Mouse (Mus musculus) heart, embryonic 11.5 days (tissue): Measurements from ENCODE around the gene Gm20388. TPM values are rescaled to one million over a fixed set of nuclear protein-coding genes. Genes with fewer than 3 reads are reported as not detected.
A peak's percentile ranks its signal among the peaks of the same experiment; 100 is the strongest.

Experiments used
- ATAC-seq: fragments of 200-750 bp; cut with Nextera tagmentation; replicated peaks from 2 replicates; pipeline ENCODE4 v1.8.0; 2017; ENCODE audit warnings: moderate library complexity; ENCODE audit not compliant: insufficient number of reproducible peaks, low FRiP score, low TSS enrichment
- H3K27ac ChIP-seq: fragments of 300-500 bp; sonication (generic); 2 replicates; pipeline ENCODE4 v1.5.1; 2014; ENCODE audit warnings: mild to moderate bottlenecking, low read depth, low read length
- H3K27me3 ChIP-seq: fragments of 300-500 bp; sonication (generic); 2 replicates; pipeline ENCODE4 v1.6.1; 2014; ENCODE audit warnings: mild to moderate bottlenecking, low read length, mixed read lengths; ENCODE audit not compliant: control insufficient read depth, insufficient read depth
- H3K36me3 ChIP-seq: fragments of 300-500 bp; sonication (generic); 2 replicates; pipeline ENCODE4 v1.6.1; 2014; ENCODE audit warnings: mild to moderate bottlenecking, low read length, moderate library complexity, mixed read lengths; ENCODE audit not compliant: control insufficient read depth, insufficient read depth
- H3K4me1 ChIP-seq: fragments of 300-500 bp; sonication (generic); 2 replicates; pipeline ENCODE4 v1.6.1; 2014; ENCODE audit warnings: low read length; ENCODE audit not compliant: control insufficient read depth, insufficient read depth
- H3K4me2 ChIP-seq: fragments of 300-500 bp; sonication (generic); 2 replicates; pipeline ENCODE4 v1.6.1; 2014; ENCODE audit warnings: mild to moderate bottlenecking, moderate library complexity
- H3K4me3 ChIP-seq: fragments of 300-500 bp; sonication (generic); 2 replicates; pipeline ENCODE4 v1.5.1; 2014; ENCODE audit warnings: low read depth, low read length
- H3K9ac ChIP-seq: fragments of 300-500 bp; sonication (generic); 2 replicates; pipeline ENCODE4 v1.6.1; 2014; ENCODE audit warnings: mild to moderate bottlenecking, low read depth, low read length, moderate library complexity
- H3K9me3 ChIP-seq: fragments of 300-500 bp; sonication (generic); replicated peaks from 2 replicates; pipeline ENCODE4 v1.6.1; 2016; ENCODE audit warnings: low read length; ENCODE audit not compliant: control insufficient read depth
- WGBS: fragments of 180-500 bp; shearing (Covaris S2); extraction: QIAGEN DNeasy Blood & Tissue Kit; methylation state at CpG from one replicate; pipeline ENCODE4 v1.1.7; 2014; ENCODE audit not compliant: insufficient replicate concordance; 5-methylcytosine and 5-hydroxymethylcytosine counted together
- polyA plus RNA-seq: library from polyadenylated mRNA; unstranded; fragments of >200 nt; fragmentation: Nextera tagmentation; extraction: Ambion mirVana; gene quantifications from 2 replicates; pipeline ENCODE4 v1.2.1, GENCODE M21; 2014

Gene Gm20388
- polyA plus RNA-seq, 1 experiment from 2014 or later = 6.4 TPM

- no peak for ATAC-seq
- Histone ChIP-seq H3K4me2 (no peak overlapping the region), H3K27ac (no peak overlapping the region), H3K9ac (no peak overlapping the region), H3K9me3 (no peaks in the 10 kb centered on the region), H3K27me3 (peaks cover 7% of the 10 kb centered on the region), H3K4me1 (peaks cover 37% of the 10 kb centered on the region), H3K4me3 (no peak overlapping the region), H3K36me3 (no peaks in the 10 kb centered on the region)
- 51% methylated on average over 4 of the region's 4 CpGs for WGBS
Measured at GRCm38 (mm10) chr8:120181861-120182414, 271.3 kb downstream of the Gm20388 start.

- H3K27ac ChIP-seq = no peak overlapping the region
- peaks cover 24% of the 10 kb centered on the region for H3K4me1 ChIP-seq
- H3K9me3 ChIP-seq = no peaks in the 10 kb centered on the region
- H3K27me3 ChIP-seq = no peaks in the 10 kb centered on the region
- H3K36me3 ChIP-seq = no peaks in the 10 kb centered on the region
- no peak overlapping the region for H3K9ac ChIP-seq
- no peak for ATAC-seq
- H3K4me3 ChIP-seq = no peak overlapping the region
- 23% methylated on average over 9 of the region's 9 CpGs for WGBS
- H3K4me2 ChIP-seq = no peak overlapping the region
Measured at GRCm38 (mm10) chr8:120184366-120184765, 273.7 kb downstream of the Gm20388 start.

- ATAC-seq = no peak; the same call in 1 of the 2 replicates
- H3K4me1 ChIP-seq = peaks cover 27% of the 10 kb centered on the region
- H3K27ac ChIP-seq = peak overlapping the region; percentile 46
- no peaks in the 10 kb centered on the region for H3K36me3 ChIP-seq
- no peaks in the 10 kb centered on the region for H3K9me3 ChIP-seq
- 39% methylated on average over 17 of the region's 17 CpGs for WGBS
- H3K9ac ChIP-seq = peak overlapping the region; percentile 49; the same call in 1 of the 2 replicates
- H3K4me3 ChIP-seq = no peak overlapping the region
- no peaks in the 10 kb centered on the region; the same call in 1 of the 2 replicates for H3K27me3 ChIP-seq
- peak overlapping the region; percentile 11; the same call in 1 of the 2 replicates for H3K4me2 ChIP-seq
Measured at GRCm38 (mm10) chr8:120184850-120185792, 274.5 kb downstream of the Gm20388 start.

- Histone ChIP-seq H3K36me3 (no peaks in the 10 kb centered on the region), H3K4me1 (peaks cover 32% of the 10 kb centered on the region)
Measured at GRCm38 (mm10) chr8:120186454-120186853, 275.8 kb downstream of the Gm20388 start.

GRCm38 (mm10) chr8:120188510-120188909 lies 277.9 kb downstream of the Gm20388 start:
- Histone ChIP-seq H3K9me3 (no peaks in the 10 kb centered on the region; the same call in 1 of the 2 replicates), H3K9ac (no peak overlapping the region), H3K36me3 (no peaks in the 10 kb centered on the region), H3K4me3 (no peak overlapping the region), H3K27me3 (no peaks in the 10 kb centered on the region; the same call in 1 of the 2 replicates), H3K27ac (no peak overlapping the region), H3K4me1 (peaks cover 32% of the 10 kb centered on the region), H3K4me2 (no peak overlapping the region)
- WGBS = 78% methylated on average over 6 of the region's 6 CpGs
- no peak for ATAC-seq

More at GRCm38 (mm10) chr8:120186454-120186853, 275.8 kb downstream of the Gm20388 start:
- Histone ChIP-seq H3K27me3 (no peaks in the 10 kb centered on the region; the same call in 1 of the 2 replicates), H3K27ac (no peak overlapping the region), H3K4me3 (no peak overlapping the region), H3K9me3 (no peaks in the 10 kb centered on the region), H3K4me2 (no peak overlapping the region), H3K9ac (no peak overlapping the region)
- 60% methylated on average over 8 of the region's 8 CpGs for WGBS
- ATAC-seq = no peak

GRCm38 (mm10) chr8:120189440-120189839 lies 278.8 kb downstream of the Gm20388 start:
- H3K4me1 ChIP-seq = peaks cover 29% of the 10 kb centered on the region
- no peak overlapping the region for H3K9ac ChIP-seq
- ATAC-seq = no peak
- no peak overlapping the region for H3K27ac ChIP-seq
- H3K9me3 ChIP-seq = no peaks in the 10 kb centered on the region; the same call in 1 of the 2 replicates
- WGBS = 73% methylated on average over 6 of the region's 6 CpGs
- no peak overlapping the region for H3K4me3 ChIP-seq
- H3K27me3 ChIP-seq = no peaks in the 10 kb centered on the region; the same call in 1 of the 2 replicates
- no peaks in the 10 kb centered on the region for H3K36me3 ChIP-seq
- H3K4me2 ChIP-seq = no peak overlapping the region

GRCm38 (mm10) chr8:120190107-120190809 lies 279.6 kb downstream of the Gm20388 start:
- Histone ChIP-seq H3K4me3 (no peak overlapping the region), H3K27ac (no peak overlapping the region), H3K9ac (no peak overlapping the region), H3K27me3 (no peaks in the 10 kb centered on the region; the same call in 1 of the 2 replicates), H3K4me2 (no peak overlapping the region), H3K36me3 (no peaks in the 10 kb centered on the region), H3K9me3 (no peaks in the 10 kb centered on the region; the same call in 1 of the 2 replicates), H3K4me1 (peaks cover 22% of the 10 kb centered on the region)
- no peak for ATAC-seq
- 76% methylated on average over 17 of the region's 17 CpGs for WGBS

GRCm38 (mm10) chr8:120190810-120191413 lies 280.3 kb downstream of the Gm20388 start:
- Histone ChIP-seq H3K4me3 (peak overlapping the region; percentile 23), H3K27ac (0 out of 2 replicates have a peak overlapping the region, but pooled peaks have one; percentile 35), H3K4me2 (peak overlapping the region; percentile 59), H3K9me3 (no peaks in the 10 kb centered on the region; the same call in 1 of the 2 replicates), H3K36me3 (no peaks in the 10 kb centered on the region), H3K9ac (no peak overlapping the region), H3K4me1 (peaks cover 15% of the 10 kb centered on the region), H3K27me3 (no peaks in the 10 kb centered on the region; the same call in 1 of the 2 replicates)
- ATAC-seq = peak; percentile 66
- 48% methylated on average over 18 of the region's 20 CpGs for WGBS
